Mouse (Mus musculus): ENCODE results near the gene Nol3.

Nol3 gene

DNA sequence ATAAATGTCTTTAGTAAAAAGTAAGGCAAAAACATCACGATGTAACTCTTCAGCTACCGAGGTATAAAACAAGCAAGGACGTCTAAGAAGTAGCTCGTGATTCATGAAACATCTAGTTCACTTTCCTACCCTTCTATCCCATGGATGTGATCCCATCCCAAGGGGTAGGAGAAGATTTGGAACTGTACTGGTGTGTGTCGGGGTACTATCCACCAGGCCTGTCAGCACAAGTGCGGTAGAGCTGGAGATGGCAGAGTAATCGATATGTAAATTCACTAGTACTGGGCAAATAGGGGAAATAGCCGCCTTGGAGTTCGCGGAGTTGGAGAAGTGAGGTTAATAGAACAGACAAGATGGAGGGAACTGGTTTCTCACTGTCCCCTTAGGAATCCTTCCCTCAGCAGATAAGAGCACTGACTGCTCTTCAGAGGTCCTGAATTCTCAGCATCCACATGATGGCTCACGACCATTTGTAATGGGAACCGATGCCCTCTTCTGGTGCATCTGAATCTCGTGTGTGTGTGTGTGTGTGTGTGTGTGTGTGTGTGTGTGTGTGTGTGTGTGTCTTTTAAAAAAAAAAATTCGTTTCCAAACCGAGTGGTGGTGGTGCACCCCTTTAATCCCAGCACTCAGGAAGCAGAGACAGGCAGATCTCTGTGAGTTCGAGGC is 12.6 kb upstream of the Nol3 start:
- no peak for DNase-seq (ENCODE audit: extremely low spot score, low spot score)

DNA sequence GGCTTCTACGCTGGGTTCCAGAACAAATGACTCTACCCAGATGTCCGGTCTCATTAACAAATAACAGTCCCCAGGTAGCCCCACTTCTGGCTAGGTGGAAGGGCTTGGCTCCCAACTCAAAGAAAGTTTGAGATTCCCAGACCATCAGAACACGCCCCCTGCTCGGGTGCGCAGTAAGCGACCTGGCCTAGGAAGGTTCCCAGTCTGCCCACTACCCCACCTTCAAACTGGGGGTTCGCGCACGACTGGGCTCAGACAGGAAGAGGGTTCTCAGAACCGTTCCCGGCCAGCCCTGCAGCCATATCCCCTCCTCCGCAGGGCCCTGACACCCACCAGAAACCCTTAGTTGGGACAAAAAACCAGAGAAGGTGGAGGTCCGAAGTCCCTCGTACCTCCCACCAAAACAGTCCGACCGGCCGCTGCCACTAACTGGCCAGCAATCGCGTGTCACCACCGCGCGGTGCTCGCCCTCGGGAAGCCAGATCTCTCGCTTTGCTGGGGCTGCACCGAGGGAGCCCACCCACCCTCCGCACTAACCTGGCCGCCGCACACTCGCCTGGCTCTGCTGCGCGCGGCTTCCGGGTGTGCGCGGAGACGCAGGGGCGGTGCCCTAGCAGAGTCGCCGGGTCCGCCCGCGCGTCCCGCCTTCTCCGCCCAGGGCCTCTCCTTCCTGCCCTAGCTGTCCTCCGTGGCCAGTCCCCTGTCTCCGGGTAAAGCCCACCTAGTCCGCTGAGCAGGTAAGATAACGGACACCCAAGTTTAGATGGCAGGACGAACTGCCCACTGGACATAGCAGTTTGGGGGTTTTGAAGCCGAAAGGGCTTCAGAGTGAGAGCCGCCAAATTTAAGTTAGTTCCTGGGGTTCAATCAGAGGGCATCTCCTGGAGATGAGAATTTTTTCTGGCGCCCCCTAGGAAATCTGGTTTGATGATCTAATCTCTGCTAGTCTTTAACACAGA is 11.6 kb upstream of the Nol3 start, which contains the start of the genes Tradd and Fbxl8:
Tradd (minus strand) TSS at position 586 of the 959 bp plus-strand sequence.
Fbxl8 (plus strand) TSS at position 625 of the 959 bp plus-strand sequence.
- peak; percentile 77 for DNase-seq (ENCODE audit: extremely low spot score, low spot score)

DNA sequence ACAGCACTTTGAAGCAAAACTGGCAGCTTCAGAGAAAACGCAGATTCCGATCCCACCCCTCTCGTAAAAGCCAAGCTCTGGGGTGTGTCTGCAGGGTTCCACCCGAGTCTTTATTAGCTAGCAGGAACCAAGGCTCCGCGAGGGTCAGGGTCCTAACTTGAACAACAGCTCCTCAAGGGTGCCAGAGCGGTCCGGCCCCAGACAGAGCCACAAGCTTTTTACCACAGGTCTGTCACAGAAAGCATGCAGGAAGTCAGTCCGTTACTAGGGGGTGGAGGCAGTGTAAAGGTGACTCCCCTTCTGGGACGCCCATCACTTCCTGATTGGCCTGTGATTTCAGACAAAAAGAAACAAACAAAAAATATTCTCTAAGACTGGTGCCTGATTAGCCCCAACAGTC is 10.8 kb upstream of the Nol3 start:
- no peak for DNase-seq (ENCODE audit: extremely low spot score, low spot score)

DNA sequence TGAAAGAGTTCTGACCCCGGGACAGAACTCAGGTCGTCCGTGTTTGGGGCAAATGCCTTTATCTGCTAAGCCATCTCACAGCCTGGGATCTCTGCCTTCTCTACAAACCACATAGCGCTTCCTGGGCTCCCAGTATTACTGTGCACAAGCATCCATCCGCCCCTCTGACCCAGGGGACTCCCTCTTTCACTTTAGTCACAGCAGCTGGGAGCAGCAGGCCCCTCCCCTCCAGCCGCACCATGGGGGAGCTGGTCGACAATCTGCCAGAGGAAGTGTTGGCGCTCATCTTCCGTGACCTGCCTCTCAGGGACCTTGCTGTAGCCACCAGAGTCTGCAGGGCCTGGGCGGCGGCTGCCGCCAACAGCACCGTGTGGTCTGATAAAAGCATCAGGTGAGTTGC is 9.2 kb upstream of the Nol3 start:
- DNase-seq (ENCODE audit: extremely low spot score, low spot score): peak; percentile 15

DNA sequence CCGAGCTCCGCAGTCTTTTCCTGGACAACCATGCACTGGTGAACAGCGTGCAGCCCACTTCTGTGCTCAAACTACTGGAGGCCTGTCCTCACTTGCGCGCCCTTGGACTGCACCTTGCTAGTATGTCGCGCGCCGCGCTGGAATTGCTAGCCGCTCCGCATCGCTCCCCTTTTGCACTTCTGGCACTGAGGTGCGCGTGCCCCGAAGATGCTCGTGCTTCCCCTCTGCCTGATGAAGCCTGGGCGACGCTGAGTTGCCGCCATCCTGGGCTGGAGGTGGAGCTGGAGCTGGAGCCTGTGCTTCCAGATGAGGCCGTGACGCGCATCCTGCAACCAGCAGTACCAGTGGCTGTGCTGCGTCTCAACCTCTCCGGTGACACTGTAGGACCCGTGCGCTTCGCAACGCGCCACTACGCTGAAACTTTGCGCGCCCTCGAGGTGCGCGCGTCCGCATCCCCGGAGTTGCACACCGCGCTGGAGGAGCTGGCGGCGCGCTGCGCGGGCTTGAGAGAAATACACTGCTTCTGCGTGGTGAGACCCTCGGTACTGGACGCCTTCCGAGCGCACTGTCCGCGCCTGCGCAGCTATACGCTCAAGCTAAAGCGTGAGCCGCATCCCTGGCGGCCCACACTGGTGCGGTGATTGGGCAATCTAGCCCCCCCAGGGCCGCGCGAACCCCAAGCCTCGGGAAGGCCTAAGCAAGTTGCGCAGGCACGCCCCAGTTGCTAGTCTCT is 7.4 kb upstream of the Nol3 start:
- DNase-seq (ENCODE audit: extremely low spot score, low spot score): peak; percentile 80

DNA sequence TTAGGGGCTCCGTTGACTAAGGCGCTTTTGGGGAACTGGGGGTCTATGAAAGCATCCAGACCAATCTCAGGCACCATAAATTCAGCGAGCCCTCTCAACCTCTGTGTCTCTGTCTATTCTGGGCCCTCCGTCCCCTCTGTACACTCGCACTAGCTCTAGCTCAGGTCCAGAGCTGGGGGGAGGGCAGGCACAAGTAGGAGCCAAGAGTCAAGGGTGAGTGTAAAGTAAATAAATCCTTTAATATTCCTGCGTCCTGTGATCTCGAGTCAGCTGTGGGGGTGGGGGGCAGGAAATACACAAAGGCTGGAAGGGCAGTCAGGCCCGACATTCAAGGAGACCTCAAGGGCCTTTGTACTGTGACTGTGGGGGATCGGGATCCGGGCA is 6.9 kb upstream of the Nol3 start:
- DNase-seq (ENCODE audit: extremely low spot score, low spot score): no peak

DNA sequence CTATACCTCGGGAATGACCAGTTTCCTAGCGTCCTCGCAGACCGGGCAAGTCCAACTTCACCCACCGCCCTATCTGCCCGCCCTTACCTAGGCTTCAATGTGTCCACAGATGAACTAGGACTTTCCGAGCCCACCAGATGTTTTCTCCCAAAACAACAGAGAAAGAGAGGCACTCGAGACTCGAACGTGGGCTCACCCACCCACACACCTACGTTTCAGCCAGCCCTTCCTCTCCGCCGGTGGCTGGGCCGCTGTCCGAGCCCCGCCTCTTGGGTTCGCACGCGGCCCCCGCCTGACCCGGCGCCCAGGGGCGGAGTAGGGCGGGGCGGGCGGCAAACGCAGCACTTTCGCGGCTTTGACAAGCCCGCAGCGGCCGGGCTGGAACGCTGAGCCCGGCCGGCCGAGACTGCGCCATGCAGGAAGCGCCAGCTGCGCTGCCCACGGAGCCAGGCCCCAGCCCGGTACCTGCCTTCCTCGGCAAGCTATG is 6.4 kb upstream of the Nol3 start, which contains the start of gene Hsf4:
Hsf4 (plus strand) TSS at position 341 of the 487 bp plus-strand sequence.
- DNase-seq (ENCODE audit: extremely low spot score, low spot score): no peak

DNA sequence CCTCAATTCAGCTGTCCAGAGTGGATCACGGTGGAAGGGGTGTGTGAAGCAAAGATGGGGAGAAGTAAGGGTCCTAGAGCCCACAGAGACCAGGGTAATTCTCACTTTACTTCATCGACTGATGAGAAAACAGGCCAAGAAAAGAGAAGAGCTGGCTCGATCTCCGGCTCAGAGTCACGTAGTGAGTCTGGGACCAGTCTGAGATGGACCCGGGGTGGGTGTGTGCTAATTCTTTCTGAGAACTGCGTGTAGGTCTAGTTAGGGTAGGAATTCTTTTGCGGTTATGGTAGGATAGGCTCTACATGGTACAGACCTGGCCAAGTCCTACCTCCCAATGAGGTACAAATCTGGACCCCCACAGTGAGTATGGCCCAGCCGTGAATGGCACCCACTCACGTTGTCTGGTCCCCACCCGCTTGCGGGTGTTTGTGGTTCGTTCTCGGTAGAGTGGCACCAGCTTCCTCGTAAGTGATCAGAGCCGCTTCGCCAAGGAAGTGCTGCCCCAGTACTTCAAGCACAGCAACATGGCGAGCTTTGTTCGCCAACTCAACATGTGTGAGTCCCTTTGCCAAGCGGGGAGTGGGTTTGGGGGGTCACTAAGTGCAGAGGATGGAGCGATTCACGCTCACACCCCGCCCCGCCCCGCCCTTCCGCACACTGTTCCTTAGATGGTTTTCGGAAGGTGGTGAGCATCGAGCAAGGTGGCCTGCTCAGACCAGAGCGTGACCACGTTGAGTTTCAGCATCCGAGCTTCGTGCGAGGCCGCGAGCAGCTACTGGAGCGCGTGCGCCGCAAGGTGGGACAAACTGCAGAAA is 5.6 kb upstream of the Nol3 start:
- no peak for DNase-seq (ENCODE audit: extremely low spot score, low spot score)

DNA sequence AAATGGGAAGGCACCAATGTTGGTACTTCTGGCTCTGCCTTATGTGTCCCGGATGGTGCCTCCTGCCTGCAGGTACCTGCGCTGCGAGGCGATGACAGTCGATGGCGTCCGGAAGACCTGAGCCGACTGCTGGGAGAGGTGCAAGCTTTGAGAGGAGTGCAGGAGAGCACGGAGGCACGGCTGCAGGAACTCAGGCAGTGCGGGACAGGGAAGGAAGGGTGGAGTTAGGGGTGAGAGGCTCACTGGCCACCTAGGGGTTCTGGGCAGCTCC is 5.1 kb upstream of the Nol3 start:
- no peak for DNase-seq (ENCODE audit: extremely low spot score, low spot score)

DNA sequence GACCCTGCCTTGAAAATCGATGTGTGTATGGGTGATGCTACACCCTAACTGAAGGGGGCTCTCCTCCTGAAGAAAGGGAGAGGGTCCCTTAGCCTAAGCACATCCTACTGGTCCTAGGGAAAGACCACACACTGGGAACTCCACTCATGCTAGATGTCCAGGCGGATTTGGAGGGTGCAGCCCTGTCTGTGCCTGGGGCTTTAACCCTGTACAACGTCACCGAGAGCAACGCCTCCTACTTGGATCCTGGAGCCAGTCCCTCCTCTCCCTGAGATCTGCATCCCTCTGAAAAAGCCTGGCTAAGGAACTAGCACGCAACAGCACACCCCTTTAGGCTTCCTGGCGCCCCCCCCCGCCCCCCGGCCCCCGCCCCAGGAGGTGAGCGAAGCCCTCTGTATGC is 553 bp upstream of the Nol3 start:
- DNase-seq (ENCODE audit: extremely low spot score, low spot score): no peak

DNA sequence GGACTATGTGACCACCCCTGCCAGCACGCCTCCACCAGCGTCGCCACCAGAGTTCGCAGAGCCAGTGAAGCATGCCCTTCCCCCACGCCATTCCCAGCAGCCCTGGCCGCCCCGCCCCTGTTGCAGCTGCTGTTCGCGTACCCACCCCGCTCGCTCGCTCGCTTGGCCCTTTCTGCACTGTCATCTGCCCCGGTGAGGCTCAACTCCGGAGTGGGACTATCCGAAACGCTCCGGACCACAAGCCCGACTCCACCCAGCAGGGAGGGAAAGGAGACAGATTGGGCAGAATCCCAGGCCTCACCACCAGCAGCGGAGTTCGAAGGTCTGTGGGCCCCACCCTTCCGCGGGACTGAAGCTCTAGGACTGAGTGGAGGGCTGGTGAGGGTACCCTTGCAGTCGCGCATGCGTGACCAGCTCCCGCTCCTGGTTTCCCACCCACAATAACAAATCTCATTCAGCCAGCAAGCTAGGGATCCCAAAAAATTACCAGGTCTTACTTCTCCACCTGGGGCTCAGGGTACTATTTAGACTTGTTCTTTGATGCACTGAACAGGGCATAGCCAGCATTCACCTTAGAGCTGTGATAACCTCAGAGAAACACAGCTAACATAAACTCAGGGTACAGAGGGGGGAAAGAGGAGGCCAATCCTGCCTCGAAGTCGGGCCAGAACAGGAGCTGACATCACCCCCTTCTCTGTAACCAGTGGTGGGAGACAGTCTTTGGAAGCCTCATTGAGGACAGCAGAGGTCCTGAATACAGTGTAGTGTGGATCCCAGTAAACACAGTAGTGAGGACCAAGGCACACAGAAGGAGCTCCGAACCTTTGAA is 566 bp downstream of the Nol3 start:
- DNase-seq (ENCODE audit: extremely low spot score, low spot score): no peak

DNA sequence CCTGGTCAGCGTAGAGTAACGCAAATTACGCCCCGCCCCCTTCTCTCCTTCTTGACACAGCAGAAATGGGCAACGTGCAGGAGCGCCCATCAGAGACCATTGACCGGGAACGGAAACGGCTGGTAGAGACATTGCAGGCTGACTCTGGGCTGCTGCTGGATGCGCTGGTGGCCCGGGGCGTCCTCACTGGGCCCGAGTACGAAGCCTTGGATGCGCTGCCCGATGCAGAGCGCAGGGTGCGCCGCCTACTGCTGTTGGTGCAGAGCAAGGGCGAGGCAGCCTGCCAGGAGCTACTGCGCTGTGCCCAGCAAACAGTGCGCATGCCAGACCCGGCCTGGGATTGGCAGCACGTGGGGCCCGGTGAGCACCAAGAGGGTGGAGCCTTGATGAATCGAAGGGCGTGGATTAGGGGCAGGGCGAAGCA is 3.0 kb downstream of the Nol3 start:
- DNase-seq (ENCODE audit: extremely low spot score, low spot score): no peak

DNA sequence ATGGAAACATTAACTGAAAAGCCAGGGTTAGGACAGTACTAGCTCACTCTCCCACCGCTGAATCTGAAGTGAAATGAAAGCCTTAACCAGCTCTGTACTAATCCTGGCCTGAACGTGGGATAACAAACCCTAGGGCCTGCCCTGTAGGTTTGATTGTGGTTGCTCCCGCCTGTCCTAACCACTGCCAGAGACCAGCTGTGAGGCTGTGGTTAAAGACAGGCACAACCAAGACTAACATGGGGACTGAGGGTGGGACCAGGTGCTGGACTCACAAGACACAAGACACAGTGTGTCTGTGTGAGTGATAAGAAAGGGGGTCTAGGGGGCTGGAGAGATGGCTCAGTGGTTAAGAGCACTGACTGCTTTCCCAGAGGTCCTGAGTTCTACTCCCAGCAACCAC is 4.6 kb downstream of the Nol3 start:
- DNase-seq (ENCODE audit: extremely low spot score, low spot score): no peak

DNA sequence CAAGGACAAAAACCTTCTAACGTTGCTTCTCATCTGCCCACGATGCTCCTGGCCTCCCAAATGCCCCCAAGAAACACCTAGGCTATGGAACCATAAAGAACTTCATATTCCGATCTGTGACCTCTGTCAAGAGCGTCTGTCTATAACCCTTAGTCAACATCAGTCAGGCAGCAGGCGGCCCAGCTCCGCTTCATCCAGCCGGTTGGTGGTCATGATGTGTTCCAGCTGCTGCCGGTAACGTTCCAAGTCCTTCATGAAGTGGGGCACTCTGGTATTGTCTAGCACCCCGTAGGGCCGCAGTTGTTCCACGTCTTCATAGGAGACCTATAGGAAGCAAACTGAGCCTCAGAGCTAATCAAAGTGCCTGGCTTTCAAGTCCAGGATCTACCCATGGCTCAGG is 5.9 kb downstream of the Nol3 start:
- DNase-seq (ENCODE audit: extremely low spot score, low spot score): no peak

DNA sequence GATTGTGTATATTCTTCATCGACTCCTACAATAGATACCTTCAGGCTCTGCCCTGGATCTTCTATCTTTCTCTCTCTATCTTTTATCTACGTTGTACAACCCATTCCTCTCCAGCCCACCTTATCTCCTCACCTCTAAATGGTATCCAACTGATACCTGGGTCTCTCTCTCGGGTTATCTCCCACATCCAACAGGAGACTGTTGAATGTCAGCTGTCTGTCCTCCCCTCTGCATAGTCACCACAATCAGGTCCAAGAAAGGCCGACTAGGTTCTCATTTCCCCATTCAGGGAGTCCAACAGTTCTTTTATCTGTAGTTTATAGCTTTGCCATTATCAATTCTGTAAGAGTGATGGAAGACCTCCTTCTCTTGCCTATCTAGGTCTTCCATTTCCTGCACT is 6.3 kb downstream of the Nol3 start:
- DNase-seq (ENCODE audit: extremely low spot score, low spot score): no peak

DNA sequence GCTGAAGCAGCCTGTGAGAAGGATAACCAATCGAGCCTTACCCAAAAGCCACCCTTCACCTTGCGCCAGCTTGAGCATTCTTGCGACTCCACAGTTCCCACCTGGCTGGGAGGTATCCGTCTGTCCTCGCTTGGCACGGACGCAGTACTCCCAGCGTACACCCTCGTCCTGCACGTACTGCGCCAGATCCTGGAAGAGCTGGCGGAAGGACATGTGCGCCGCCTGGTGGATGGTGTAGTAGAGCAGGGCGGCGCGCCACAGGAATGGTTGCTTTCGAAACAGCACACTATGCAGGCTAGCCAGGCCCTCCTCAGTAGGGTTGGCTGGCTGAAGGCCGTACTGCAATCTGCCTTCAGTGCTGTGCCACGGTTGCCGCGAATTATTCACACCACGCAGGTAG is 7.1 kb downstream of the Nol3 start:
- DNase-seq (ENCODE audit: extremely low spot score, low spot score): no peak

DNA sequence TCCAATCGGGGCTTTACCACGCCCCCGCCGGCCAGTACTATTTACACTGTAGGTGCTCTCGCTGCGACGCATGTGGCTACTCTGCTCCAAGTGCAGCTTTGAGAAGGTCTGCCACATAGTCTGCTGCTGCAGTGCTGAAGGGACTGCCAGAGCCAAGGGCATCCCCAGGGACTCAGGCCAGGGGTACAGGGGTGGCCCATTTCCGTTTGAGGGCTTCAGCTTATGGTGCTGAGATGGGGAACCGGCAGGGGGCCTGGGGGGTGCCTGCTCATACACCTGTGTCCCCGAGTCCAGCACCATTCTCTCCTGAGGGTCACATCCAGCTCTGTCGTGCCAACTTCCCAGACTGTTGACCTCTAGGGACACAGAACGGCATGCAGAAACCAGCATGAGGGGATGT is 9.6 kb downstream of the Nol3 start:
- no peak for DNase-seq (ENCODE audit: extremely low spot score, low spot score)

DNA sequence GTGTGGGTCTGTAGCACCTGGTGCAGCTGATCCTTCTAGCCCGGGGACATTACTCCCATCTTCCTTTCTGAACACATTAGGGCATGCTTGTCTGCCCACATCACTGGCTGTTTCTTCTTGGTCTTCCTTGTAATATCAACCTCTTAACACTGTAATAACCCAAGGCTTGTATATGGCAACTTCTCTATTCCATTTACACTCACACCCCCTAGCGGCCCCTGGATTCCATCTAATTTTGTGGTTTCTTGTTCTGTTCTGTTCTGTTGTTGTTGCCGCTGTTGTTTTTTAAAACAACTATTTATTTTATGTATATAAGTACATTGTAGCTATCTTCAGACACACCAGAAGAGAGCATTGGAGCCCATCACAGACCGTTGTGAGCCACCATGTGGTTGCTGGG is 11.0 kb downstream of the Nol3 start:
- no peak for DNase-seq (ENCODE audit: extremely low spot score, low spot score)

DNA sequence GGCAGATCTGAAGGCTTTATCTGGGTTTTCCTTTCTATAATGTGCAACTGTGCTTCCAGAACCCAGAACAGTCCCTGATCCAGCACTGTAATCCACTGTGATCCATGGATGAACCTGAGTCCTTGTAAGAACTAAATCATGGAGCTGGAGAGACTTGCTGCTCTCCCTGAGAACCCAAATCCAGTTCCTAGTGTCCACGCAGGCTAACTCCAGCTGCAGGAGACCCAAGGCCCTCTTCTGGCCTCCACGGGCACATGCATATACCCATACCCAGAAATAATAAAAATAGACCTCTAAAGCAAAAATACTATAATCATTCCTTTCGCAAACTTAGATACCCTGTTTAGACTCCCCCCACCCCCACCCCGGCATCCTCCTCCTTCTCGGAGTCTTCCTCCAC is 12.3 kb downstream of the Nol3 start:
- DNase-seq (ENCODE audit: extremely low spot score, low spot score): no peak

Measured in neural tube, embryonic 10.5 days (tissue).